Mouse (Mus musculus) intestine, embryonic 15.5 days (tissue): ENCODE measurements around the gene Myh9. TPM values are rescaled to one million over a fixed set of nuclear protein-coding genes. Genes with fewer than 3 reads are reported as not detected.
"Not testable (repeated sequence)": the region's sequence is repeated elsewhere in the genome, so short reads cannot be mapped to it uniquely, and the experiment has no call there.

Experiments used
- ATAC-seq: fragments of 200-750 bp; cut with Nextera tagmentation; 2 replicates; pipeline ENCODE4 v1.8.0; 2017; ENCODE audit warnings: moderate TSS enrichment, moderate library complexity
- H3K27ac ChIP-seq: fragments of 300-500 bp; sonication (generic); 2 replicates; pipeline ENCODE4 v1.5.1; 2015; ENCODE audit warnings: mild to moderate bottlenecking, inconsistent platforms
- H3K27me3 ChIP-seq: fragments of 300-500 bp; sonication (generic); replicated peaks from 2 replicates; pipeline ENCODE4 v1.6.1; 2015; ENCODE audit warnings: inconsistent platforms
- H3K36me3 ChIP-seq: fragments of 300-500 bp; sonication (generic); 2 replicates; pipeline ENCODE4 v1.6.1; 2015; ENCODE audit warnings: inconsistent platforms
- H3K4me1 ChIP-seq: fragments of 300-500 bp; sonication (generic); replicated peaks from 2 replicates; pipeline ENCODE4 v1.6.1; 2015; ENCODE audit warnings: inconsistent platforms
- H3K4me2 ChIP-seq: fragments of 300-500 bp; sonication (generic); replicated peaks from 2 replicates; pipeline ENCODE4 v1.6.1; 2015; ENCODE audit warnings: mild to moderate bottlenecking, inconsistent platforms
- H3K4me3 ChIP-seq: fragments of 300-500 bp; sonication (generic); replicated peaks from 2 replicates; pipeline ENCODE4 v1.5.1; 2015; ENCODE audit warnings: inconsistent platforms
- H3K9ac ChIP-seq: fragments of 300-500 bp; sonication (generic); 2 replicates; pipeline ENCODE4 v1.6.1; 2015; ENCODE audit warnings: inconsistent platforms
- H3K9me3 ChIP-seq: fragments of 300-500 bp; sonication (generic); 2 replicates; pipeline ENCODE4 v1.6.1; 2016; ENCODE audit warnings: inconsistent platforms
- WGBS: fragments of 180-500 bp; shearing (Covaris S2); methylation state at CpG from one replicate; pipeline ENCODE4 v1.1.7; 2015; 5-methylcytosine and 5-hydroxymethylcytosine counted together
- polyA plus RNA-seq: library from polyadenylated mRNA; unstranded; fragments of >200 nt; fragmentation: Nextera tagmentation; extraction: Ambion mirVana; gene quantifications from 2 replicates; pipeline ENCODE4 v1.2.1, GENCODE M21; 2015

The Myh9 gene
- polyA plus RNA-seq, 1 experiment from 2014 or later, result 52.9 TPM

DNA sequence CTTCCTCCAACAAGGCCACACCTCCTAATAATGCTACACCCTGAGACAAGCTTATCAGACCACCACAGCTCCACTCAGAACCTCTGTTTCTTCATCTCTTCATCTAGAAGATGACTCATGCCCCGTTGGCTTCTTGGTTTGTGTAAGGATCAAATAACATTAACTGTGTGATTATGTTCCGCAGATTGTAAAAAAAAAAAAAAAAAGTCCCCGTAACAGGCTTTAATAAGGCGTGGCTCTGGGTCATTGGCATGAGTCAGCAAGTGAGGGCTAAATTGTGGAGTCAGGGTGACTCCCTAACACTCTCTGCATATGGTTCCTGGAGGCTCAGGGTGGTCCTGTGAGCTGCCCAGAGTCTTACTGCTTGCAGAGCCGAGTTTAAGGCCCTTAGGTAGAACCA is 39.7 kb upstream of the Myh9 start:
- peak overlapping the region; percentile 90 for H3K27ac ChIP-seq
- H3K9ac ChIP-seq, result no peak overlapping the region
- WGBS, result 24% methylated on average over 5 of the region's 5 CpGs
- H3K27me3 ChIP-seq, result no peaks in the 10 kb centered on the region
- H3K4me1 ChIP-seq, result peaks cover 27% of the 10 kb centered on the region
- peak; percentile 55; the same call in 1 of the 2 replicates for ATAC-seq
- no peak overlapping the region for H3K4me3 ChIP-seq
- no peak overlapping the region for H3K4me2 ChIP-seq
- H3K9me3 ChIP-seq, result no peaks in the 10 kb centered on the region
- no peaks in the 10 kb centered on the region for H3K36me3 ChIP-seq

- H3K9me3 ChIP-seq, result no peaks in the 10 kb centered on the region
- H3K27ac ChIP-seq, result no peak overlapping the region
- no peaks in the 10 kb centered on the region for H3K36me3 ChIP-seq
- ATAC-seq, result no peak
- H3K4me3 ChIP-seq, result no peak overlapping the region
- H3K4me2 ChIP-seq, result no peak overlapping the region
- no peak overlapping the region for H3K9ac ChIP-seq
- WGBS, result 73% methylated on average over 5 of the region's 5 CpGs
- peaks cover 22% of the 10 kb centered on the region for H3K4me1 ChIP-seq
- no peaks in the 10 kb centered on the region for H3K27me3 ChIP-seq
Measured at GRCm38 (mm10) chr15:77880738-77881137, 38.8 kb upstream of the Myh9 start.

- Histone ChIP-seq H3K27me3 (no peaks in the 10 kb centered on the region), H3K9me3 (no peaks in the 10 kb centered on the region), H3K9ac (no peak overlapping the region), H3K4me3 (no peak overlapping the region), H3K36me3 (no peaks in the 10 kb centered on the region), H3K4me2 (no peak overlapping the region), H3K27ac (no peak overlapping the region), H3K4me1 (peaks cover 22% of the 10 kb centered on the region)
- no peak for ATAC-seq
- 90% methylated on average over 3 of the region's 3 CpGs for WGBS
Measured at GRCm38 (mm10) chr15:77879756-77880155, 37.8 kb upstream of the Myh9 start.

DNA sequence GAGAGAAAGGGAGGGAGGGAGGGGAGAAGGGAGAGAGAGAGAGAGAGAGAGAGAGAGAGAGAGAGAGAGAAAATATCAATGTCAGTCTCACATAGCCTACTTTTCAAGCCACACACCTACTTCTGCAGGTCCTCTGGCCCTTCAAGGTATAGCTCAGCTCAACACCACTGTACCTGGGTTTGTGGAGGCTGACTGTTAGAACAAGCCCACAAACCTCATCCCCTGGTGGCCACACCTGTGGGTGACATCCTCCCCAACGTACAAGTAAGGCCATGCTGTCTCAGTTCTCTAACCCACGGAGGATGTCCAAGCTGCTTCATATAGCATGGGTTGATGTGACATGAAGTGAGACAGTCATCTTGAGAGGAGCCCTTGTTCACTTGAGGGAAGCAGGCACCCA is 35.2 kb upstream of the Myh9 start:
- WGBS, result 81% methylated on average over 2 of the region's 2 CpGs
- no peak overlapping the region for H3K27ac ChIP-seq
- no peak for ATAC-seq
- H3K9me3 ChIP-seq, result no peaks in the 10 kb centered on the region
- no peak overlapping the region for H3K9ac ChIP-seq
- no peak overlapping the region for H3K4me3 ChIP-seq
- no peaks in the 10 kb centered on the region for H3K36me3 ChIP-seq
- peaks cover 15% of the 10 kb centered on the region for H3K4me1 ChIP-seq
- H3K27me3 ChIP-seq, result no peaks in the 10 kb centered on the region
- H3K4me2 ChIP-seq, result no peak overlapping the region

DNA sequence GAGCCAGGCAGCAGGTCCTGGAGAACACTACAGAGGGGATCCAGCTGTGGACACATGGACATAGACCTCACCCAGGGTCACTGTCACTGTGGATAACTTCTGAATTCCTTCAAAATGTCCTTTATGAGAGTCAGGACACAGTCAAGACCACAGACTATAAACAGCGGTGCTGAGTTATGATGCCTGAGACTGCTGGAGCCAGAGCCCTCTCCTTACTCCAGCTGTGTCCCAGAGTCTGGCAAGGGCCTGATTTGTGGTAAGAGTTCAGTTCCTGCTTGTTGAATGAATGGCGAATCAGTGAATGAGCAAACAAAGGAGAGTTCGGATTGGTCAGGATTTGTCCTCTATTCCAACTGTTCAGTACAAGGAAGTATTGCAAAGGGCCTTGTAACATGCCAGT is 34.7 kb upstream of the Myh9 start:
- ATAC-seq, result peak; percentile 22; the same call in 1 of the 2 replicates
- H3K36me3 ChIP-seq, result no peaks in the 10 kb centered on the region
- whole genome bisulfite sequencing, result 54% methylated on average over 3 of the region's 3 CpGs
- H3K4me1 ChIP-seq, result peaks cover 10% of the 10 kb centered on the region; the same call in 1 of the 2 replicates
- H3K27me3 ChIP-seq, result no peaks in the 10 kb centered on the region
- no peaks in the 10 kb centered on the region for H3K9me3 ChIP-seq
- H3K4me2 ChIP-seq, result no peak overlapping the region
- no peak overlapping the region for H3K4me3 ChIP-seq
- peak overlapping the region; percentile 52 for H3K27ac ChIP-seq
- no peak overlapping the region for H3K9ac ChIP-seq

GRCm38 (mm10) chr15:77875953-77876352 is 34.0 kb upstream of the Myh9 start:
- Histone ChIP-seq H3K9ac (no peak overlapping the region), H3K4me1 (peaks cover 10% of the 10 kb centered on the region; the same call in 1 of the 2 replicates), H3K27ac (no peak overlapping the region), H3K4me2 (no peak overlapping the region), H3K4me3 (no peak overlapping the region), H3K9me3 (no peaks in the 10 kb centered on the region), H3K27me3 (no peaks in the 10 kb centered on the region), H3K36me3 (no peaks in the 10 kb centered on the region)
- WGBS, result 77% methylated on average over 6 of the region's 6 CpGs
- no peak for ATAC-seq

- H3K9me3 ChIP-seq, result no peaks in the 10 kb centered on the region
- no peaks in the 10 kb centered on the region for H3K27me3 ChIP-seq
- H3K4me2 ChIP-seq, result no peak overlapping the region
- no peak overlapping the region for H3K4me3 ChIP-seq
- peaks cover 10% of the 10 kb centered on the region; the same call in 1 of the 2 replicates for H3K4me1 ChIP-seq
- ATAC-seq, result no peak
- no peak overlapping the region for H3K27ac ChIP-seq
- WGBS, result 90% methylated on average over 9 of the region's 9 CpGs
- H3K36me3 ChIP-seq, result no peaks in the 10 kb centered on the region
- no peak overlapping the region for H3K9ac ChIP-seq
Measured at GRCm38 (mm10) chr15:77874807-77875206, 32.8 kb upstream of the Myh9 start.

DNA sequence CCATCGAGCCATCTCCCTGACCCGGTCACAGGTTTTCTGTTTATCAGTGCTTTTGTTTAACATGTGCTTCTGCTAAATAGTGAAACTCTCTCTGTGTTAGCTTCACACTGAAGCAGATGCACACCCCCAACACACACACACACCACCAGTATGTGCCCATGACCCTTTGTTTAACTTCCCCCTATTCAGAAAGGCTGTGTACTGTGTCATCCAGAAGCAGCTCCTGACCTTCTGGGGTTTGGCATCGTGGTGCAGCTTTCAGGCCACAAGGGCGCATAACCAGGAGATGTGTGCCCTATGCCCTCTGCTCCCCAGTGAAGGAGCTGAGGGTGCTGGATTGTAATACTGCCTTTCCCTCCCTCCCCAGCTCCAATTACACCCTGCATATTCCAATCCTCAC is 32.3 kb upstream of the Myh9 start:
- Histone ChIP-seq H3K27me3 (no peaks in the 10 kb centered on the region), H3K4me2 (no peak overlapping the region), H3K4me1 (peaks cover 10% of the 10 kb centered on the region; the same call in 1 of the 2 replicates), H3K4me3 (no peak overlapping the region), H3K9me3 (no peaks in the 10 kb centered on the region), H3K27ac (no peak overlapping the region), H3K9ac (no peak overlapping the region), H3K36me3 (no peaks in the 10 kb centered on the region)
- ATAC-seq, result no peak
- WGBS, result 41% methylated on average over 4 of the region's 4 CpGs

DNA sequence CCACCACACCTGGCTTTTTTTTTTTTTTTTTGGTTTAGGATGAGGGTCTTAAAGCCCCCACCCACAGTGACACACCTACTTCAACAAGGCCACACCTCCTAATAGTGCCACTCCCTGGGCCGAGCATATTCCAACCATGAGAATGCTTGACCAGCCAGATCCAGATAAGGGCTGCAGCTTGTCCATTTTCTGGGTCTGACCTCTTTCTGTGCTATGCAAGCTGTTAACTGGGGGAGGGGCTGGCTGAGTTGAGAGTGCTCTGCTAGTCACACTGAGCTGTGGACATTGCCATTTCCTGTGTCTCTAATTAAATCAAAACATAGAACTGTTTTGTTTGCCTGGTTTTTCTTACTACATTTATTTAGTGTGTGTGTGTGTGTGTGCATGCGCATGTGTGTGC is 31.6 kb upstream of the Myh9 start:
- Histone ChIP-seq H3K4me3 (no peak overlapping the region), H3K27ac (no peak overlapping the region), H3K9ac (no peak overlapping the region), H3K36me3 (no peaks in the 10 kb centered on the region), H3K4me2 (no peak overlapping the region), H3K27me3 (no peaks in the 10 kb centered on the region), H3K4me1 (peaks cover 10% of the 10 kb centered on the region; the same call in 1 of the 2 replicates), H3K9me3 (no peaks in the 10 kb centered on the region)
- peak; percentile 22; the same call in 1 of the 2 replicates for ATAC-seq
- 52% methylated on average over 2 of the region's 2 CpGs for WGBS

- ATAC-seq, result peak; percentile 87
- Histone ChIP-seq H3K4me2 (no peak overlapping the region), H3K36me3 (no peaks in the 10 kb centered on the region), H3K4me3 (no peak overlapping the region), H3K9me3 (no peaks in the 10 kb centered on the region), H3K27me3 (no peaks in the 10 kb centered on the region), H3K4me1 (peaks cover 10% of the 10 kb centered on the region; the same call in 1 of the 2 replicates), H3K9ac (no peak overlapping the region), H3K27ac (no peak overlapping the region)
- 53% methylated on average over 3 of the region's 3 CpGs for WGBS
Measured at GRCm38 (mm10) chr15:77872996-77873395, 31.0 kb upstream of the Myh9 start.

DNA sequence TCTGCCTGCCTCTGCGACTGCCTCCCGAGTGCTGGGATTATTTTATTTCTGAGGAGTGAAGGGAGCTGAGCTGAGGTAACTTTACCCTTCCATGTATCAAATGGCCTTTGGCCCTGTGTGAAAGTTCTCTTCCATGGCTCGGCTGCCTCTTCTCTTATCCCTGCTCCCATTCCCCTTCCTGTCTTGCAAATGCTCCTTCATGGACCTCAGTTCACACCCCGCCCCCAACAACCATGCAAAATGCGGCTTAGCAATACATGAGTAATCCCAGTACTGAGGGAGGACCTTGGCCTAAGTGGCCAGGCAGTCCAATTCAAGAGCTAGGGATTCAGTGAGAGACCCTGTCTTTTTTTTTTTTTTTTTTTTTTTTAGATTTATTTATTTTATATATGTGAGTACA is 26.4 kb upstream of the Myh9 start:
- peaks cover 6% of the 10 kb centered on the region; the same call in 1 of the 2 replicates for H3K4me1 ChIP-seq
- no peaks in the 10 kb centered on the region for H3K36me3 ChIP-seq
- no peaks in the 10 kb centered on the region for H3K9me3 ChIP-seq
- 87% methylated on average over 5 of the region's 5 CpGs for WGBS
- H3K27me3 ChIP-seq, result no peaks in the 10 kb centered on the region
- H3K4me2 ChIP-seq, result no peak overlapping the region
- H3K4me3 ChIP-seq, result no peak overlapping the region
- no peak overlapping the region for H3K9ac ChIP-seq
- H3K27ac ChIP-seq, result no peak overlapping the region
- no peak for ATAC-seq

GRCm38 (mm10) chr15:77867231-77867968 is 25.4 kb upstream of the Myh9 start:
- H3K4me1 ChIP-seq, H3K4me2 ChIP-seq, H3K36me3 ChIP-seq, ATAC-seq, H3K9me3 ChIP-seq, H3K27ac ChIP-seq, H3K9ac ChIP-seq, H3K27me3 ChIP-seq, H3K4me3 ChIP-seq: not testable (repeated sequence)
- WGBS, result 84% methylated on average over 9 of the region's 10 CpGs
